Mouse (Mus musculus): Measurements from ENCODE around the gene Kcnk18. TPM values are rescaled to one million over a fixed set of nuclear protein-coding genes. Genes with fewer than 3 reads are reported as not detected.

Gene Kcnk18
- total RNA-seq, 2 experiments from 2014 or later = not detected

- DNase-seq (ENCODE audit: low spot score in 2 of 2) = no peak
These were observed 2.1 kb downstream of the Kcnk18 start for GRCm38 (mm10) chr19:59221131-59221530.

GRCm38 (mm10) chr19:59228376-59228775 is 9.4 kb downstream of the Kcnk18 start:
- DNase-seq (ENCODE audit: low spot score in 2 of 2) = no peak

GRCm38 (mm10) chr19:59232786-59233185 is 13.8 kb downstream of the Kcnk18 start:
- DNase-seq (ENCODE audit: low spot score in 2 of 2) = no peak

- DNase-seq (ENCODE audit: low spot score in 2 of 2) = no peak
These were observed 16.0 kb downstream of the Kcnk18 start for GRCm38 (mm10) chr19:59235001-59235400.

GRCm38 (mm10) chr19:59236046-59236445 is 17.0 kb downstream of the Kcnk18 start:
- DNase-seq (ENCODE audit: low spot score in 2 of 2) = no peak

- DNase-seq (ENCODE audit: low spot score in 2 of 2) = no peak
These were observed 19.6 kb downstream of the Kcnk18 start for GRCm38 (mm10) chr19:59238630-59239029.

- DNase-seq (ENCODE audit: low spot score in 2 of 2) = peak; percentile 58 to 78
These were observed 20.3 kb downstream of the Kcnk18 start for GRCm38 (mm10) chr19:59239124-59239817.

- DNase-seq (ENCODE audit: low spot score in 2 of 2) = no peak
These were observed 23.0 kb downstream of the Kcnk18 start for GRCm38 (mm10) chr19:59241987-59242386.

GRCm38 (mm10) chr19:59243057-59243456 is 24.0 kb downstream of the Kcnk18 start:
- DNase-seq (ENCODE audit: low spot score in 2 of 2) = no peak

- DNase-seq (ENCODE audit: low spot score in 2 of 2) = no peak
These were observed 29.1 kb downstream of the Kcnk18 start for GRCm38 (mm10) chr19:59248144-59248543.

GRCm38 (mm10) chr19:59248553-59249286 is 29.7 kb downstream of the Kcnk18 start:
- no peak for DNase-seq (ENCODE audit: low spot score in 2 of 2)

- DNase-seq (ENCODE audit: low spot score in 2 of 2) = no peak
These were observed 33.6 kb downstream of the Kcnk18 start for GRCm38 (mm10) chr19:59252651-59253050.

- no peak for DNase-seq (ENCODE audit: low spot score in 2 of 2)
These were observed 40.6 kb downstream of the Kcnk18 start for GRCm38 (mm10) chr19:59259633-59260032.

- no peak for DNase-seq (ENCODE audit: low spot score in 2 of 2)
These were observed 41.9 kb downstream of the Kcnk18 start, which contains the start of gene Slc18a2 for GRCm38 (mm10) chr19:59260718-59261442. TSS of gene Slc18a2 (plus strand) at chr19:59260896.

GRCm38 (mm10) chr19:59261604-59262003 is 42.6 kb downstream of the Kcnk18 start:
- DNase-seq (ENCODE audit: low spot score in 2 of 2) = no peak

GRCm38 (mm10) chr19:59263171-59263570 is 44.2 kb downstream of the Kcnk18 start:
- no peak for DNase-seq (ENCODE audit: low spot score in 2 of 2)

GRCm38 (mm10) chr19:59264838-59265532 is 46.0 kb downstream of the Kcnk18 start:
- DNase-seq (ENCODE audit: low spot score in 2 of 2) = no peak

GRCm38 (mm10) chr19:59265907-59266306 is 46.9 kb downstream of the Kcnk18 start:
- no peak for DNase-seq (ENCODE audit: low spot score in 2 of 2)

- DNase-seq (ENCODE audit: low spot score in 2 of 2) = no peak
These were observed 48.5 kb downstream of the Kcnk18 start for GRCm38 (mm10) chr19:59267417-59267963.

GRCm38 (mm10) chr19:59273190-59273589 is 54.2 kb downstream of the Kcnk18 start:
- DNase-seq (ENCODE audit: low spot score in 2 of 2) = no peak

GRCm38 (mm10) chr19:59276354-59276753 is 57.3 kb downstream of the Kcnk18 start:
- no peak for DNase-seq (ENCODE audit: low spot score in 2 of 2)
